Mouse (Mus musculus): ENCODE measurements around the gene Cadm3.

Cadm3 gene

DNA sequence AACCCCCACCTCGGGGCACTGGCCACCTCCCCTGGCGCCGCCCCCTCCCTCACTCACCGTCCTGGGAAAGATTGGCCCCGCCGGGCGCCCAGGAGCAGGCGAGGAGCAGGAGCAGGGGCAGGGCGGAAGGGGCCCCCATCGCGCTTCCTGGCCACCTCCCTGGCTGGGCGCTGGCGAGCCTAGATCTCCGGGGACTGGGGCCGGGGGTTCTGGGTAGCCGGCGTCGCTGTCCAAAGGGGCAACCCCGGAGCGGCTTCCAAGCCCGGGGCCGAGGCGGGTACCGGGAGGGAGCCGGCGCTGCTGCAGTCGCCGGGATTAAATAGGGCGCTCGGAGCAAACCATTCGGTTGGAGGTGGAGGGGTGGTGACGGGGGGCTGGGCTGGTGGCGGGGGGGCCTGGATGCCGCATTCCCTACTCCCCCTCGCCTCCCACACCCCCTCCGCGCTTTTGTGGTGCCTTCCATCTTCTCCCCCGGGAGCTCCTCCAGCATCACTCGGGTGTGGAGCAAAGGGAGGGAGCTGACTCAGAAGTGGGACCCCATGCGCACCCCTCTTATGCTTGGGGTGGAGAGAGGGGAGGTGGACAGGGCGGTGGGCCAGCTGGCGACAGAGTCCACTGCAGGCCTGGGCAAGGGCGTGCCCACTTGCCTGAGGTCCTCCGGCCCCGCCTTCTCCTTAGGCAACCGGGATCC lies at the start of gene Cadm3:
Cadm3 (minus strand) TSS at position 340 of the 691 bp plus-strand sequence.
- peak; percentile 8 for DNase-seq

DNA sequence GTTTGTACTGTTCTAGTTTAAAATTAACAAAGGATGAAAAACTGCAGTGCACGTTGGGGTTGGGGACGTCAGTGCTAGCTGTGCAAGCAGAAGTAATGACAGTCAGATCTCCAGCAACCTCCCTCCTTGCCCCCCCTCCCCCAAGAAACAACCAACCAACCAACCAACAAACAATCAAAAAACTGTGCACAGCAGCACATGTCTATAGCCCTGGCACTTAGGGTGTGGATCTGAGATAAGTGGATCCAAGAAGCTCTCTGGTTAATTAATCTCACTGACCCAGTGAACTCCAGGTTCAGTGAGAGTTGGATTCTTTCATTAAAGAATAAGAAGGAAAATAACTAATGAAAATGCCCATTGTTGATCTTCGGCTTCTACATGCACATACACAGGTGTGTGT lies 47.1 kb upstream of the Cadm3 start:
- DNase-seq = no peak

DNA sequence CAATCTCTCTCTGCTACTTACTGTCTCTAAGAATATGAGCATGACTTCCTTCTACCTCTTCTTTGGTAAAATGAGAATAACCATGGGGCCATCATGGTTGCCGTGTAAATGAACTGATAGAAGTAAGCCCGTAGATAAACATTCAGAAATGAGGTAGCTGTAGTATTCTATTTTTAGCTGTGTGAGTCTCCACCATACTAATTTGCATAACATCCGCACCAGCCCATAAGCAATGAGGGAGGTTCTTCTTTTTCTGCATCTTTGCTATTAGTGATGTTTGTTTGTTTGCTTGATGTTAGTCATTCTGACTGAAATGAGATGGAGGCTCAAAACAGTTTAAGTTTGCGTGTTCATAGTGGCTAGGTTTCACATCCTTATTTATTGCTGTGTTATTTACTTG lies 44.4 kb upstream of the Cadm3 start:
- no peak for DNase-seq

DNA sequence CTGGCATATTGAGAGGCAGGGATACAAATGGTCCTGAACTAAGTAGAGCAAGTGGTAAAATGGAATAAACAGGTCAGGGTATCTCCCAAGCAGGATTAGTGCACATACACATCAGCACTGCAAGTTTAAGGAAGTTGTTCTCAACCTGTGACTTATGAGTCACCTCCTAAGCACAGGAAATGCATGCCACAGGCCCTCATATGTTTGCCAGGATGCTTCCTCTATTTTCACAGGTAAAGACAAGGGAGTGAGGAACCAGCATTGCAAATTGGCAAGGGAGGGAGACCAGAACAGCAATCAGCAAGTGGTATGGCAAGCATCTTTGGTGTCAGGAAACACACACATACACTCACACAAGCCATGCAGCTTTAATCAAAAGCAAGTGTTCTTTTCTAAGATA lies 41.6 kb upstream of the Cadm3 start:
- no peak for DNase-seq

DNA sequence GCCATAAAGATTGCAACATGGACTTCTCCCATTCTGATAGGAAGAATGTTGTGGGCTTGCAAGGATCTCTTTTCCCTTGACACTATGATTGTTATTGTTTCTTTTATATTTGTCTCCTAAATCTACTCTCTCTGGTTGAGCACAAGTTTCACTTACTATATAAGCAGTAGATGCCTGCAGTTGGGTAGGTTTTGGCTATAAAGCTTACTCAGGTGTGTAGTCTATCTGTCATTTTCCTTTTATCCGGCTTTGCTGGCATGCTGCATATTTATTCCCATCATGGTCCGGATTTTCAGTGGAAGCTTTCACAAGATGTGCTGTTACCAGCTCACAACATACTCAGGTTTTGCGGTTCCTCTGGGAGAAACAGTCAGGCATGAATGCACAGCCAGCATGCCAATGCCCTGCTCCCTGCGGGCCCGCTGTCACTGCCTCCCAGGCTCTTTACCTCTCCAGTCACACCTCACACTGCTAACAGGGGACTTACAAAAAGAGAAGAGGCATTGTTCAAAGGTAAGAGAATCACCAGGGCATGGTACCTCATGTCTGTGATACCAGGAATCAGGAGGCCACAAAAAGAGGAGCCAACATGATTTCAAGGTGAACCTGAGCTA lies 37.3 kb upstream of the Cadm3 start:
- no peak for DNase-seq

DNA sequence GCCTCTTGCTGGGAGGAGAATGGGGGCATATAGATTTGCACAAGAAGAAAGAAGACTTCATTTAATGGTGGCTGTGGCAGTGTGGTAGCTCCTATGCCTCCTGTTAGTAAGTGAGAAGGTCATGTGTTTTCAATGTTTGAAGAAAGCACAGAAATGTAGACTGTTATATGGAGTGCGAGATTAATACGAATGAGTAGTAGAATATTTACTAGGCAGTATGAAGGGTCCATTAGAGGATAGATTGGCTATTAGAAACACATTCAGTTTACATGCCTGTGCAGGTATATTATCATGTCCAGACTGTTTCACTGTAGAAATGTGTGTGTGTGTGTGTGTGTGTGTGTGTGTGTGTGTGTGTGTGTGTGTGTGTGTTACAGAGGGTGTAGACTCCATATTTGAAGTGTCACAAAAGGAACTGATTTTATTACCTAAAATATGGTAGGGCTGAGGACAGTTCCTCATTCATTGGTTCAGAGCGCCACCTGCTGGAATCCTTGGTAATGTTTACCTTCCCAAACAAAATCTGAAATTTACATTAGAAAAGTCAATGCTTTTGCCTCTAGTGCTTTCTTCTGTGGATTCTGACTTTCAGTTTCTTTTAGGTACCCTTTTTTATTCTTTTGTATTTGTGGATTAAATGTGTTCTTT lies 31.0 kb upstream of the Cadm3 start:
- peak; percentile 65 for DNase-seq

DNA sequence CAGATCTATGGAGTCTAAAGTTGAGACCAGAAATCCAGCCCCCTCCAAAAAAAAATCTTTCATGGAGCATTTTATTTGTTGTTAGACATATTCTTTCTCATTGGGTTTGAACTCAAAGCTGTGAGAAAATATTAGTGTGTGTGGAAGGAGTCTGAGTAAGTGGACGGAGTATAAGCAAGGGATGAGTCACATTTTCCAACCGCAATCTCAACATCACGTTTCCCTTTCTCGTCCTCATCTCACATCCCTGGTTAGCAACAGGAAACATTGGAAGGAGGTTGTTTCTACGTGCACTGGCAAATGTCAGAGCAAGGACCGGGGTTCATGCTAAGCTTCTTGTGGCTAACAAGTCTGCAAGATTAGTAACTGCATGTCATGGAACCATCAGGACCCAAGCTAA lies 24.3 kb upstream of the Cadm3 start:
- DNase-seq = no peak

DNA sequence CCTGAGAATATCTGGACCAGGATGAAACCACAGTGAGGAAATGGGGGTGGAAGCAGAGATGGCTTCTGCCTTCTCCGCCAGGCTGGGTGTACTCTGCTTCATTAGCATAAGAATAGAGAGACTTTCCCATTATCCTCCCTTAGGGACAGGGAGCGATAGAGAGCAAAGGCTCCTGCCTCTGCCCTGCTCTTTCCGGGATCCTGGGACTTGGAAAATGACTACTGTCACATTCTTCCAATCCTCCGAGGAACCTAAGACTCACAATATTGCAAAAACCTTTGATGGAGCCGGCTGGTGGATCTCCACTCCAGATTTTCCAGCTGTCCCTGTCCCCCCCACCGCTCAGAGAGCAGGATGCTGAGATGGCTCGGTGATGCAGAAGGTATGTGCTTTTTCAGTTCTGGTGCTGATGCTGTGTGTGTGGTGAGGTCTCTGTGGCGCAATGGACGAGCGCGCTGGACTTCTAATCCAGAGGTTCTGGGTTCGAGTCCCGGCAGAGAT lies 22.5 kb upstream of the Cadm3 start:
- no peak for DNase-seq

DNA sequence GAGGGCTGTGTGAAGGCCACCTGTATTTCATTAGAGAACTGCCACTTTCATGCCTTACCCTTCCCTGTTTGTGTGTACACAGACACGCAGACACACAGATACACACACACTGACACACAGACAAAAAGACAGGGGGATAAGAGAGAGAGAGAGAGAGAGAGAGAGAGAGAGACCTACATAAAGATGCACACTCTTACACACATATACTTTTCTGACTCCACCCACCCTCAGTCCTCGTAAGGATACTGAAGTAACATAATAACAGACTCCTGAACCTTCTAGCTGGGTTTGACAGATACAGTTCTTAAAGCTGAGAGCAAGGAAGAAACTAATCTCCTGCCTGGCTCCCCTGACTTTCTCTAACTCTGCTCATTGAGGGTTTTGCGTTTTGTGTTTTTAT lies 21.9 kb upstream of the Cadm3 start:
- no peak for DNase-seq

DNA sequence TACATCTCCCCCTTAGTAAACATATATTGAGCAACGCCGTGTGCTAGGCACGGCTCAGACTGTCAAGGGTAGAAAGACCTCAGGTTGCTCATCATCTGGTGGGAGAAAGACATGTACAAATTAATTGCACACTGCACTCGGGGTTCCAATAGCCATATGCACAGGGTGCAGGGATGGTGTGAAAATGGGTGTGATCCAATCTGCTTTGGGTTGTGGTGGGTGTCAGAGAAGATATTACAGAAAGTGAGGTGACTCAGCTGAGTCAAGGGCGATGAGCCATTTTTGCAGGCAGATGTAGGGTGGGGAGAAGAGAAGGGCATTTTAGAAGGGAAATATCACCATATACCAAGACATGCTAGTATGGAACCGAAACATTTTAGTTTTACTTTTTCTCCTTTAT lies 13.9 kb upstream of the Cadm3 start:
- DNase-seq = no peak

DNA sequence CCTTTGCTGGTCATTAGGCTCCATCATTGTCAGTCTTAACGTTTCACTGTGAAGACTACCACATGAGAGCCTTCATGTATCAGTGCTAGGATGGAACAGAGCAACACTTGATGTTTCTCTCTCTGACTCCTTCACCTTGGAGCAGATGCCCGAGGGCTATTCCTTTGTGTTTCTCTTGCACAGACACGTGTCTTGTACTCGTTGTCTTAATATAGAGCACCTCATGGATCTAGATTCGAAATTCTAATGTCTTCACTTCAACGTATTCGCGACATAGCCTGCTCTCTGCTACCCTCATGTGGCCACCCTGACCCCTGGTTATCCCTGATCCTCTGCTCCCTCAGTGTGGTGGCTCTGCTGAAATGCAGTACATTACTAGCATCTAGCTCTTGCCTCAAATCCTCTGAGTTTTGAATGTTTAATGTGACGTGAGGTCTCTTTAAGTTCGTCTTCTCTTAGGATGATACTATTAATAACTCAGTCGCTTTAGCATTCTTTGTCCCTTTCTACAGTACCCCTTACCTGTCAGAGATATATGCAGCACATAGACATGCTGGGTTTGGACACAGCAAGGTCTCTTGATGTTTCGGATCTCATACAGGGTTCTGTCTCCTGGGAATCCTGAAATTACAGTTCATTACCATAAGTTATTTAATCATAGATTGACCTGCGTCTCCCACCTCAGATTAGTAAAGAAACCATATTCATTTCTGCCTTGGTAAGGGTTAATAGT lies 10.1 kb upstream of the Cadm3 start:
- DNase-seq = peak; percentile 50

DNA sequence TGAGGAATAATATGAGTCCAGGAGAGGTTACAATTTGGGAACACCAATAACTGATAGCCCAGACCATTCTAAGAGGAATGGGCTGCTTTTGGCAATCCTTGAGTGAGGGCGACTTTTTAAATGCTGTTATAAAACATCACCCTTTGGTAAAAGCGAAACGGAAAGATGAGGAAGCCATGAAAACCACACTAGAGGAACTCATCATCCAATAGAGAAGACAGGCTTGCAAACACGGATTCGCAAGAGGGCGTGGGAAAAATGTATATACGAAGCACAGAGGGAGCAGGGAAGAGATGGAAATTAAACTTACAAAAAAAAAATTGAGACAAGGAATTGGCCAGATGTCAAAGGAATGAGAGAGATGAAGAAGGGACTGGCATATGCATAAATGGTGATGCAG lies 6.5 kb upstream of the Cadm3 start:
- DNase-seq = no peak

DNA sequence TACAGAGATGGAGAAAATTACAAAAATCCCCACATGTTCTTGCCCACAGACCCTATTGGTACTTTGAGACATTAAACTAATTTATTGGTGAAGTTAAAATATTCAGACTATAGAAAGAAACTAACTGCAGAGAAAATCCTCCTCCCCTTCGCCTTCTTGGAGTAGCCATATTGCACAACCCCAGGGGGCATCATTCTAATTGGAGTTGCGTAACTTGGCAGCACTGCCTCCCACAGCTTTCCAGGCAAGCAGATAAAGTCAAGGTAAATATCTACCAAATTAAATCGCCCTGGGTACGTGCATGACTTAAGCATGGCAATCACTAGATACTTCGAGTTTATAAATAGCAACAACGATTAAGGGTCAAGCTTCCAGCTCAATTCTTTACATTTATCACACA lies 4.1 kb upstream of the Cadm3 start:
- no peak for DNase-seq

DNA sequence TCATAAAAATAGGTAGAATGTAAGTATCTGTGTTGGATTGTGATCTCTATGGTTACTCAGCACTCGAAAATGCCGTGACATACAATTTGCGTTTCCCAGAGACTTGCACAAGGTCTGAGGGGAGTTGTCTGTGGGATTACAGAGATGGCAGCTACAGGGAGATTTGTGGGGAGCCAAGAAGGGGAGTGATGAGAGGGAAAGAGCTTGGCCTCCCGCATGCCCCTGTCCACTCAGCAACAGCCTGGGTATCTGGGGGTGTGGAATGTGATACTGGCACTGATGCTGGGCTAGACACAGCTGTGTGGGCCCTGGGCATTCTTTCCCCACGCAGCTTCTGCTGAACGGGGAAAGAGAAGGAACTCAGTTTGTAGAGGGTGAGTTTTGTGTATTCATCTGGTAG lies 3.0 kb upstream of the Cadm3 start:
- no peak for DNase-seq

DNA sequence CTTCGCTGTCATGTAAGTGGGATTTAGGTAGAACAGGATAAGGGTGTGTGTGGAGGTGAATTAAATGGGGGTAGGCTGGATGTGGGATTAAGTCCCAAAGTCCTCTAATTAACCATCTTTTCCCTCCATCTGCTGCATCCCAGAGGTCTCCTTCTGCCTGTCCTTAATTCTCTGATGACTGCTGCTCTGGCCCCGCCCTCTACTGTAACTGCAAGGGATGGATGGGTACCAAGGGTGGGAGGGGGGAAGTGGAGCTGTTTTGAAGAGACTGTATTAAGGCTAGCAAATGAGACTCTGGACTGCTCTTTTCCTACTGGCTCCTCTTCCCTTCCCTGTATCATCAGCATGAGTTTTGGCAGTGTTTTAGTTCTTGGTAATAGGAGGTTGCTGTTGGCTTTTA lies 2.1 kb upstream of the Cadm3 start:
- DNase-seq = no peak

DNA sequence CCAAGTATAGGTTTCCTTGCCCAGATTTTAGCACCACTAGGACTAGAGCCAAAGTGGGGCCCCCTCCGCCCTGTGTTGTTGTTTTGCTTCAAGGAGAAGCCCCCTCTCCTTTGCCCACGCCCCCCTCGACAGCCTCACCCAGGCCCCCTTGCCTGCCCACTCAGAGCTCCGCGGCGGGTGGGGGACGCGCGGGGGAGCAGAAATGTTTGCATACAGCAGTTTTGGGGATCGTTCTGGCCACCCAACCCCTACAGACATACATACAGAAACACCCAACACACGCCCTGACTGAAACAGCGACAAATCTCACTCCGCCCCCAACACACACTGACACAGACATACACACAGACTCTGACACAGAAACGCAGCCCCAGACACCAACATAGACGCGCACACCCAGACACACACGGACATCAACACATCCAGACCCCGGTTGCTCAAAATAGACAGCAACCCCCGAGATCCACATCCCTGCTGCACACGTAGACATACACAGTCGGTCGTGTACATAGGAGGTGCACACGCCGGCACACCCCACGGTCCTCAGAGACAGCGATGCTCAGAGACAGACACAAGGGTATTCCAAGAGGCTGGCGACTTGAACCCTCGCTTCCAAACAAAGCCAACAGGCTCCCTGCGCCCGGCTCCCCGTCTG lies 667 bp downstream of the Cadm3 start:
- DNase-seq = no peak

DNA sequence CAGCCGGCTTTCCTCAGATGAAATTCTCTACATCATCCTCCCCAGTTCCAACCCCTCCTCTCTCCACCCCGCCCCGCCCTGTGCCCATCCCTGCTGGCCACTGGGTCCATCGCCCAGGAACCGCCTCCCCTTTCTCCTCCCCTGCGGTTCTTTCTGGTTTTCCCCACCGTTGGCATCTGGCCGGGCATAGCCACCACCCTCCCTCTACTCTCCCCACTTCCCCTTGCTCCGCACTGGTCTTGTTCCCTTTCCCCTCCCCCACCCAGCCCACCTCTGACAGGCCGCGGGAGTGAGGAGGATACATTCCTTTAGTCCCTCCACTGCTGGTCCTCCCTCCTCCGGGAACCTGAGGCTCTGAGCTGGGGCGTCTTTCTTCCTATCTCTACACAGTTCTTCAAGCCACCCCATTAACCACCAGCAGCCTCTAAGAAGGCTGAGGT lies 1.5 kb downstream of the Cadm3 start:
- DNase-seq = no peak

DNA sequence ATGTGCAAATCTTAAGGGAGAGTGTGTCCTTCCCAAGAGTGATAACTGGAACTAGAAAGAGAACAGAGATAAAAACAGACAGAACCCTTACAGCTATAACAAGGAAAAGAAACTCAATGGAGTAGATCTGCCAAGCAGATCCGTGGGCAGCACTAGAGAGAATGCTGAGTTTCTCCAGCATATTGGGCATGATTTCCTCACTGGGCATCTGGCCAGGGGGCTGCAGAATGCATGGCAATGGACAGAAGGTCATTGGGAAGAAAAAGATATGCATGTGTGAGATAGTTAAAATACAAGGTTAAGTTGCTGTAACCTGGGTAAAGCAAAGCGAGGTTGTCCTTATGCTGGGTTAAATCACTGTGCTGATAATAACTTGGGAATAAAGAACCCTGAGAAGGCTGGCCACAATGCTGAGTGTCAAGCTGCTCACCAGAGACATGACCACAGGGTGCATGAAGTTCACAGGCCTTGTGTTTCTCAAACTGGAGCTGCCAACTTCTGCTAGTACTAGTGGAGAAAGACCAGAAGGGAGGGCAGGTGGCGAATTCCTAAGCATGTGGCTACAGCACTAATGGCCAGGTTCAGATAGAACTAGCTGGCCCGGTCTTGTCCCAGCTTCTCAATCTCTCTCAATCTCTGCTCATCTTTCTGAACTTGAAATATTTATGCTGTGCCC lies 3.2 kb downstream of the Cadm3 start:
- no peak for DNase-seq

DNA sequence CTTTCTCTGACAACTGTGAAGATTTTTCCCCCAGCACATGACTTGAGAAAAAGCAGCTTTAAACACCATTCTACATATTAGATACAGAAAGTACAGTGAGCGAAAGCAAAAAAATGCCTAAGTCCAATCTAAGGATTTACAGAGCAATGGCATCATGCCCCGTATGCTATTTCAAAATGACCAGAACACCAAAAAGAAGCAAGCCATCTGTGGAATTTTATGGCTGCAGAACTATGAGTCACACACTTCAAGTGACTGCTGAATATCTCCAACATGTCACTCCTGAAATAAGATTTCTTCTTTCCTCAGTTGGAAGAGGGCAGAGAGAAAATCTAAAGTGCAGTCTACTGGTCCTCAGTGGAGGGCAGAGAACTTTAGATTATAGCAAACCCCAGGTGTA lies 4.1 kb downstream of the Cadm3 start:
- DNase-seq = no peak

DNA sequence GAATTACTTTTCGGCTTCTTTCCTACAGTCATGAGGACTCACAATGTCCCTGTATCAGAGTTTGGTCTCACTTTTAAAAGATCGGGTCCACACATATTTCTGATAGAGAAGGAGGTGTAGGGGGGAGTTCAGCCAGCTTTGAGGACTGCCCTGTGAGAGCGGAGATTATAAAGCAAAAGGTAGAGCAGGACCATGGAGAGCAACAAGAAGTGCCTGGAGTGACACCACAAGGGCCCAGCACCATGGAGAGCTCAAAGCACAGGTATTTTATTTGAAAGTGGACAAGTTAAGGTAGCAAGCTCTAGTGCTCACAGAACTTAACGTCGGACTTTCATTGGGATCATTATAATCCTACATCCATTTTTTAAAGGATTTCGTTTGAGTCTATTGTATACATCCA lies 5.8 kb downstream of the Cadm3 start:
- peak; percentile 48 for DNase-seq

DNA sequence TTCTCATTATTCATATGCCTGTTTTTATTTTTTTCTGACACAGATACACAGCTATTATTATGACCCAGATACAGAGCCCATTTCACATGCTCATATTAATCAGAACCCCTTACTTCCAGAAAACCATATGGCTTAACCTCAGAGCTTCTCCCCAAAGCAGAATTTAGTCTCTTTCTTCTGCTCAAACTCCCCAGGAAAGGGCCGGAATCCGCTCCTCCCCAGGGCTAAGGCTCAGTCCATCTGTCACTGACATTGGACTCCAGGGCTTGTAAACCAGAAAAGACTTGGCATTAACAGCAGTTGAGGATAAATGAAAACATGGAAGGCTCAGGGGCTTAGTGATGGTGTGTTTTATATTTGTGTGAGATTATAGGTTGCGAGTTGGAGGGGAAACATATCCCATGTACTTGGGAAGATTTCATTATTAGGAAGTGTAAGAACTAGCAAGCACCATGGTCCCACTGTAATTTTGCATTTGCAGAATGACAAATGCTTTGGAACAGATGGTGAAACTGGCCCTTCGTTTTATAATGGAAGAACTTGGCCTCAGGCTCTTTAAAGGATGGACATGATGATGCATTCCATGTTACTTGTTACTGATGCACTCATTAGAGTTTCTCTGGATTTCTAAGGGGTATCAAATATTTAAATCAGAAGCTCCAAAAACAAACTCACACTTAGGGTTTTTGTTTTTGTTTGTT lies 7.8 kb downstream of the Cadm3 start:
- no peak for DNase-seq

DNA sequence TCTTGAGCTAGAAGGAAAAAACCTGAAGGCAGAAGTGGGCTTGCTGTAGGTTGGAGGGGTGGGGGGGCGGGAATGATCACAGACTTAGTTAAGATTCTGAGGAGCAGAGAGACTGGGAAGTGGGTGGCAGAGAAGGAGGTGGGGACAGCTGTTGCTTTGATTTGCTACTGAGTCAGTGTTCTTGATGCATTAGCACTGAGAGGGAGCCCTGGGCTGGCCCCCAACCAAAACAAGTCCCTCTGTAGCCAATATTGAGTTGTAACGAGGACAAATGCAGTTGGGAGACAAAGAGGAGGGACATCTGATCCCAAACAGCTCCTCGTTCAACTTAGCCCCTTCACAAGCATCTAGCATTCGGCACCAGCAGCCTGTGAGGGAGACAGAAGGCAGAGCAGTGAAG lies 9.7 kb downstream of the Cadm3 start:
- no peak for DNase-seq
